Mouse (Mus musculus): ENCODE results near the gene Ctdspl2. TPM values are rescaled to one million over a fixed set of nuclear protein-coding genes. Genes with fewer than 3 reads are reported as not detected.
"Not testable (repeated sequence)": the region's sequence is repeated elsewhere in the genome, so short reads cannot be mapped to it uniquely, and the experiment has no call there.

Gene Ctdspl2
- polyA plus RNA-seq (2015; fragmentation: Nextera tagmentation; extraction: Ambion mirVana), result 32.7 and 33.7 TPM in 2 replicates

DNA sequence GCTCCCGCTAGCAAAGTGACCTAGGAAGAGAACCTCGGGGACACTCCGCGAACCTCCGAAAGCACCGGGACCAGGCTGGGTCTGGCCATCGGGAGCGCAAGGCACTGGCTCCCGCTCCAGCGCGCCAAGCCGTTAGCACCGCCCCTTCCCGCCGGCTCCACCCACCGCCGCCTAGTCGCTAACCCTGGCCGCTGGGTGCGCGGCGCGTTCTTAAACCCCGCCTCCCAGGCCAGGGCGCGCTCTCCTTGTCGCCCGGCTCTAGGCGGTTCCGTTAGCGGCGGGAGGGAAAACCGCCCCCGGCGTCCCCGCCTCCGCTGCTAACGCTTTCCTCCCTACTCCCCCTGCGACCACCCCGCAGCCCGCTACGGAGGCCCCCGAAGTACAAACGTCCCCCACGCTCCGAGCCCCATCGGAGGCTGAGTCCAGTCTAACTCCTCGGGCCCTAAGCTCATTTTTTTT lies at the start of gene Ctdspl2, which contains the start of gene Mageb3:
Gene Ctdspl2, plus strand, starts transcription at position 237 of the 459 bp plus-strand sequence.
Gene Mageb3, minus strand, starts transcription at position 328 of the 459 bp plus-strand sequence.
- under 1% methylated on average over 48 of the region's 48 CpGs for WGBS
- peaks cover 26% of the 10 kb centered on the region for H3K4me1 ChIP-seq
- peak; percentile 98 for ATAC-seq (ENCODE audit: extremely low read depth, insufficient number of reproducible peaks, low FRiP score, low TSS enrichment)

DNA sequence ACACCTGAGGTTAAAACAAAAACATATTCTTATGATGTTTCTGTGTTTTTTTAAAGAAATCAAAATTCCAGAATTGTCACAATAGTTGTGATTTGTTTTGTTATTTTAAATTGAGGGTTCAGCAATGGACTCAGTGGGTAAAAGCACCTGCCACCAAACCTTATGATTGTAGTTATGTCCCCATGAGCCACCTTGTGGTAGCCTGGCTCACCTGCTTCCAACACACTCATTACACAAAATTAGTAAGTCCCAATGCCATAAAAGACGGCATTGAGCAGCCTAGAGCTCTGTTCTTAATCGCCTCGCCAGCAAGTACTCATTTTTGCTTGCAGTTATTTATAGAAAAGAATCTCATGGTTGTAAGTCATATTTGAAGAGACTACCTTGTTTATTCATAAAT lies 45.8 kb upstream of the Ctdspl2 start:
- Histone ChIP-seq H3K4me2 (no peak overlapping the region), H3K9me3 (no peaks in the 10 kb centered on the region), H3K4me1 (no peaks in the 10 kb centered on the region), H3K4me3 (no peak overlapping the region), H3K27me3 (replicated peaks) (no peaks in the 10 kb centered on the region), H3K36me3 (peaks cover 48% of the 10 kb centered on the region), H3K27ac (replicated peaks) (no peak overlapping the region), H3K9ac (no peak overlapping the region)
- WGBS, result 75% methylated on average over 3 of the region's 3 CpGs
- ATAC-seq (ENCODE audit: extremely low read depth, insufficient number of reproducible peaks, low FRiP score, low TSS enrichment), result no peak

More for the DNA sequence above, at the start of gene Ctdspl2, which contains the start of gene Mageb3:
- Histone ChIP-seq H3K27me3 (replicated peaks) (no peaks in the 10 kb centered on the region), H3K9ac (peak within 1 kb of the TSS; percentile 98), H3K4me2 (peak within 1 kb of the TSS; percentile 87), H3K4me3 (peak within 1 kb of the TSS; percentile 99), H3K27ac (replicated peaks) (peak within 1 kb of the TSS; percentile 97), H3K9me3 (no peaks in the 10 kb centered on the region), H3K36me3 (peaks cover 9% of the 10 kb centered on the region)

DNA sequence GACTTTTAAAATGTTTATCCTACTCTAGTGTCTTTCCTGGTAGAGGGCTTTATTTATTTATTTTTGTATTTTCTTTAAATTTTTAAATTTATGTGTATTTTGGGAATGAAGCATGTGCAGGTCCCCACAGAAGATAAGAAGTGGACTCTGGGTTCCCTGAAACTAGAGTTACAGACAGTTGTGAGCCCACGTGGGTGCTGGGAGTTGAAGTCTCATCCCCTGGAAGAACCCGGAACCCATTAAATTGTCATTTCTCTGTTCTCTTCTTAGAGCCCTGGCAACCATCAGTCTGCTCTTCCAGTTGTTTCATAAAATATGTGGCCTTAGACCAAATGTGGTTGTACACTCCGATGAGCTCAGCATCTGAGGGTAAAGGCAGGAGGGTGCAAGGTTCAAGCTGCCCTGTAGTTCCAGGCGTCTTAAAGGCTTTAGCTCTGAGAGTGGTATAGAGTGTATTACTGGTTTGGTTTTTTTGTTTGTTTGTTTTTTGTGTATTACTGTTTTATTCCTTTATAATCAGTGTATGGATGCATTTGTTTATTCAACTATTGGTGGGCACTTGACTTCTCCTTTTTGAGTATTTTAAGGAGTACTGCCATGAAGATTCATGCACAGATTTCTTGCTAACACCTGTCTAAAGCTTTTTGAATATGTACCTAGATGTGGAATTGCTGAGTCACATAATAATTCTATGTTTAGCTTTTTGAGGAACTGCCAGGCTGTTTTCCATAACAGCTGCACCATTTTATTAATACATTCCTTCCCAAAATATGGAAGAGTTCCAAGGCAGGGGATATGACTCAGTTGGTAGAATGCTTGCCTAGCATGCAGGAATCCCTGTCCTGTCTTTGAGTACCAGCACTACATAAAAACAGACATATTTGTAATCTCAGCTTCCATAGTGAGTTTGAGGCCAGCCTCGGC lies 39.5 kb upstream of the Ctdspl2 start:
- Histone ChIP-seq H3K4me2 (no peak overlapping the region), H3K27ac (replicated peaks) (no peak overlapping the region), H3K4me3 (no peak overlapping the region), H3K9me3 (no peaks in the 10 kb centered on the region), H3K36me3 (peaks cover 27% of the 10 kb centered on the region), H3K27me3 (replicated peaks) (no peaks in the 10 kb centered on the region), H3K4me1 (no peaks in the 10 kb centered on the region), H3K9ac (no peak overlapping the region)
- WGBS, result 83% methylated on average over 5 of the region's 5 CpGs
- ATAC-seq (ENCODE audit: extremely low read depth, insufficient number of reproducible peaks, low FRiP score, low TSS enrichment), result no peak

DNA sequence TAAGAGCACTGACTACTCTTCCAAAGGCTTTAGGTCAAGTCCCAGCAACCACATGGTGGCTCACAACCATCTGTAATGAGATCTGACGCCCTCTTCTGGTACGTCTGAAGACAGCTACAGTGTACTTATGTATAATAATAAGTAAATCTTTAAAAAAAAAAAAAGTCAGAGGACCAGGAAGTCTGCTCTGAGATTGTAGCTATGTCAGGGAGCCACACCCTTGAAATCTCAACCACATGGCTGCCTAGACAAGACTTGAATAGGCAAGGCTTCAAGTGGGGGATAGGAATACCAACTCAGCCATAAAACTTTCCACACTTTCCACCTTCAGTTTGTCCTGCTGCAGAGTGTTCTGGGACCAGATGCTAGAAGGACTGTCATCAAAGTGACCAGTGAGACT lies 18.2 kb upstream of the Ctdspl2 start:
- peaks cover 21% of the 10 kb centered on the region; the same call in 1 of the 2 replicates for H3K36me3 ChIP-seq
- H3K27ac ChIP-seq (replicated peaks); H3K27me3 ChIP-seq (replicated peaks); H3K4me3 ChIP-seq; H3K9me3 ChIP-seq; H3K4me1 ChIP-seq; ATAC-seq (ENCODE audit: extremely low read depth, insufficient number of reproducible peaks, low FRiP score, low TSS enrichment); H3K9ac ChIP-seq; H3K4me2 ChIP-seq: not testable (repeated sequence)
- WGBS, result 65% methylated on average over 2 of the region's 2 CpGs

DNA sequence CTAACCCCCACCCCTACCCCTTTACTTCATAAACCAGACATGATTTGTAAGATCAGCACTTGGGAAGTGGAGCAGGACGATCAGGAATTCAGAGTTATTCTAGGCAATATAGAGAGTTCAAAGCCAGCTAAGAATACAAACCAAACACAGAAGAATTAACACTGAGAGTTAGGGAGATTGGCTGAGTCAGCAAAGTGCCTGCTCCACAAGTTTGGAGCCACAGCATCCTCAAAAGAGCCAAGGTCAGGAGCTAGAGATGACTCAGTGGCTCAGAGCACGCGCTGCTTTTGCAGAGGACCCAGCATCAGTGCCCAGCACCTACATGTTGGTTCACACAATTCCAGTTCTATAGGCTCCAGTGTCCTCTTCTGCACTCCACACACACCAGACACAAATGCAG lies 12.4 kb upstream of the Ctdspl2 start:
- Histone ChIP-seq H3K4me1 (no peaks in the 10 kb centered on the region), H3K9me3 (no peaks in the 10 kb centered on the region), H3K9ac (no peak overlapping the region), H3K27me3 (replicated peaks) (no peaks in the 10 kb centered on the region), H3K27ac (replicated peaks) (no peak overlapping the region), H3K4me3 (no peak overlapping the region), H3K4me2 (no peak overlapping the region), H3K36me3 (no peaks in the 10 kb centered on the region)
- ATAC-seq (ENCODE audit: extremely low read depth, insufficient number of reproducible peaks, low FRiP score, low TSS enrichment), result no peak
- WGBS, result 79% methylated on average over 3 of the region's 3 CpGs

DNA sequence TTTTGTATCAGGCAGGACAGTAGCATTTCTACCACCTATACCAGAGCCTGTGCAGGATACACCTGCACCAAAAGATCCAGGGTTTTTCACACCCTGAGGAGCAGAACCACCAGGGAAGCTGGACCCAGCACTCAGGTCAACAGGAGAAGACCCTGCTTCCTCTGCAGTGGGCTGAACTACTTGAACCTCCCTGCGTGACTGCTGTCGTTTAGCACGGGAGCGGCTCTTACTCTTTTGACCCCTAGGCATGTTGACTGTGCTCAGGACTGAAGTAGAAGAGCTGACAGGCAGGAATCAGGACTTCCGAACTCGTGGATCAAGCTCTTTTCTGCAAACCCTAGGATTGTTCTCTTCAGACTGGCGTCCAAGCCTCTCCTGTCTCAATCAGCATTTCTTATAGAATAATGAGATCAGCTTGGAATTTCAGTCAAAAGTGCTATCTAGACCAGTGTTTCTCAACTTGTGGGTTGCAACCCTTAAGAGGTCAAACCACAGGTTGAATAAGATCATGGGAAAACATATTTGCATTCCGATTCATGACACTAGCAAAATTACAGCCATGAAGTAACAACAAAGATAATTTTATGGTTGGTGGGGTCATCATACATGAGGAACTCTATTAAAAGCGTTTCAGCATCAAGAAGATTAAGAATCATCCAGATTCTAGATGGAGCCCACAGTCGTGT lies 687 bp upstream of the Ctdspl2 start:
- Histone ChIP-seq H3K4me3 (peak overlapping the region; percentile 99), H3K27ac (replicated peaks) (peak overlapping the region; percentile 97), H3K4me2 (peak overlapping the region; percentile 87), H3K36me3 (peaks cover 5% of the 10 kb centered on the region; the same call in 1 of the 2 replicates), H3K27me3 (replicated peaks) (no peaks in the 10 kb centered on the region), H3K9me3 (no peaks in the 10 kb centered on the region), H3K4me1 (peaks cover 26% of the 10 kb centered on the region), H3K9ac (peak overlapping the region; percentile 98)
- ATAC-seq (ENCODE audit: extremely low read depth, insufficient number of reproducible peaks, low FRiP score, low TSS enrichment), result no peak
- 14% methylated on average over 10 of the region's 10 CpGs for WGBS

DNA sequence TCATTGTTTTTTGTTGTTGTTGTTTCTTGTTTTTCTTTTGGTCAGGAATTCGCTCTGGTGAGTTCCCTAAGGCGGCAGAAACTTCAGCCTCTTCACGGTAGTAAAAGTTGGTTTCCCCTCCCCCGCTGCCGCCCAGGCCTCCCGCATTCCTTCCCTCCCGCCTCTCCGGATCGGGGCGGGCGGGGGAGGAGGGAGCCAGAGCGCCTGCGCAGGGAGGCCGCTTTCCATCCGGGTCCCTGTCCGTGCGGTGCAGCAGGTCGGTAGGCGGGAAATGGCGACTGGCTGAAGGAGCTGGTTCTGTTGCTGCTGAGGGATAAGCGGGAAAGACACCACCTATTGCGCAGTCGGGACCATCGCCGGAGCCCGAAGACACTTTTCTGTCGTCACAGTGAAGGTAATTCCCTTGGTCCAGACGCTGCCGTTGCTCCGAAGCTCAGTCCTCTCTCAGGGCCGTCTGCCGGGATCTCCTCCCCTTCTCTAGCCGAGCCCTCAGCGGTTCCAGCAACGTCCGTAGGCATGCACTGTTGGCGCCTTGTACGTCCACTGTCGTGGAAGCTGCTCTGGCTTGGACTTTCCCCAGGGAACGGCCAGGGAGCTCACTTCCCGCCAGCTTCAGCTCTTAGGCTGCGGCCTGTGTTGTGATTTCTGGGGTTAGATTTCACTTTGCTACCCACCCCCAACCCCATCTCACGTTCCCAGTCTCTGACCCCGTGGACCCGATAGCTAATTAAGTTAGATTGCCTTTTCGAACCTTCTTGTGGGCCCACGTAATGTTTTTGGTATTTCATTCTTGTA lies 620 bp downstream of the Ctdspl2 start:
- Histone ChIP-seq H3K4me3 (peak overlapping the region; percentile 99), H3K4me2 (peak overlapping the region; percentile 87), H3K4me1 (peaks cover 26% of the 10 kb centered on the region), H3K9ac (peak overlapping the region; percentile 98), H3K36me3 (peaks cover 11% of the 10 kb centered on the region), H3K9me3 (no peaks in the 10 kb centered on the region), H3K27ac (replicated peaks) (peak overlapping the region; percentile 97), H3K27me3 (replicated peaks) (no peaks in the 10 kb centered on the region)
- under 1% methylated on average over 47 of the region's 47 CpGs for WGBS
- ATAC-seq (ENCODE audit: extremely low read depth, insufficient number of reproducible peaks, low FRiP score, low TSS enrichment), result peak; percentile 88

DNA sequence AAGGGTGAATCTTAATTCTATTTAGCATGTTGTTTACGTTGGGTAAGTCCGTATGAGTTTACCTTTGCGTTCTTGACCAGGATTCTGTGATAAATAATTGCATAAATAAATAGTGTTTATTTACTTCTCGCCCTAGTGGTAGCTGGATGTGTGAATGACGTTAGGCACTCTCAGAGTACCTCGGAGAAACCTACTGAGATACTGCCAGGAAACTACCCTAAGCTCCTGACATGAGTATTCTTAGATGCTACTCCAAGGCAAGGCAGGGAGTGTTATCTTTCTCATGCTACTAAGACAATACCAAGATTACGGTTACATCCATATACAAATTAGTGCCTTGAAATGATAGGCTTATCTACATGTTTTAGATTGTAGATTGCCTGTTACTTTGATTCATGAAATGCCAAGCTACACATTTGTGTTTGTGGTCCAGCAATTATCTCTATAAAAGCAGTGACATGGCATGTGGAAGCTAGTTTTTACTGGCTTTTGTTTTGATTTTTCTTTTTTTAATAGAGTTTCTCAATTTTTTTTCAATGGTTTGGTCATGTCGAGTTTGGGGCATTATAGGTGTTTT lies 1.5 kb downstream of the Ctdspl2 start:
- Histone ChIP-seq H3K36me3 (peaks cover 17% of the 10 kb centered on the region), H3K27me3 (replicated peaks) (no peaks in the 10 kb centered on the region), H3K4me1 (peaks cover 26% of the 10 kb centered on the region), H3K4me3 (peak overlapping the region; percentile 99), H3K9me3 (no peaks in the 10 kb centered on the region), H3K27ac (replicated peaks) (peak overlapping the region; percentile 97), H3K9ac (peak overlapping the region; percentile 98), H3K4me2 (peak overlapping the region; percentile 87)
- 4% methylated on average over 8 of the region's 8 CpGs for WGBS
- no peak for ATAC-seq (ENCODE audit: extremely low read depth, insufficient number of reproducible peaks, low FRiP score, low TSS enrichment)

DNA sequence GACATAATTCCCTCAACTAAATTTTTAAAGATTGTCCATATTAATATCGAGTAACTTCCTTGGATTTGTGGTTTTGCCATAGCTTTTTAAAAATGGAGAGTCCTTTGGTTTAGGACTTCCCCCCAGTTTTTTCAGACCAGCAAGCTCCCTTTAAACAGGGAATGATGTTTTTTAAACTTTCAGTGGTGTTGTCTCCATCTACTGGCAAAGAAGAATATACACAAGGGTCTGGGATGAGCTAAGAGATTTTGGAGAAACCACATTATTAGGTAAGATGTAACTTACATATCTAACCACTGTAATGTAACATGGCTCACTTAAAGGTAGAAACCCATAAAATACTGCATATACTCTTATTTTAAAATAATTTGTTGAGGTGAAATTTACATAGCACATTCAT lies 39.9 kb downstream of the Ctdspl2 start:
- ATAC-seq (ENCODE audit: extremely low read depth, insufficient number of reproducible peaks, low FRiP score, low TSS enrichment), result no peak
- H3K27ac ChIP-seq (replicated peaks), result no peak overlapping the region
- no peak overlapping the region for H3K9ac ChIP-seq
- no peak overlapping the region for H3K4me3 ChIP-seq
- H3K4me1 ChIP-seq, result no peaks in the 10 kb centered on the region
- 78% methylated on average over 1 of the region's 1 CpGs for WGBS
- H3K27me3 ChIP-seq (replicated peaks), result no peaks in the 10 kb centered on the region
- peaks cover 61% of the 10 kb centered on the region for H3K36me3 ChIP-seq
- no peak overlapping the region for H3K4me2 ChIP-seq
- no peaks in the 10 kb centered on the region for H3K9me3 ChIP-seq

DNA sequence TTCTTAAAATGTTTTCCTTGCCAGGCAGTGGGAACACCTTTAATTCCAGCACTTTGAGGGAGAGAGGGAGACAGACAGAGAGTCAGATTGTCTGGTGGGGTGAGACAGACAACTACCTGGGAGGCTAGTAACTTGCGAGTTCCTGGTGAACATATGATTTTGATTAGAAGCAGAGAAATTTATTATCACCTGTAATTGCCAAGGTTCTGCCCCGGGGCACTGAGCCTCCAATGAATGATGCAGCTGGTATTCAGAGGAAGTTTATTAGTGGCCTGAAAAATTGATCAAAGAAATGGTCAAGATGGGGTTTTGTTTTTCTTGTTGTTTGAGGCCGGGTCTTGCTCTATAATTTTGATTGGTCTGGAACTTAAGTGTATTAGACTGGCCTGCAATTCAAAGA lies 53.0 kb downstream of the Ctdspl2 start:
- 93% methylated on average over 3 of the region's 3 CpGs for WGBS
- peaks cover 67% of the 10 kb centered on the region for H3K36me3 ChIP-seq

More for the DNA sequence above, 53.0 kb downstream of the Ctdspl2 start:
- Histone ChIP-seq H3K27me3 (replicated peaks) (no peaks in the 10 kb centered on the region), H3K4me1 (no peaks in the 10 kb centered on the region), H3K9me3 (no peaks in the 10 kb centered on the region), H3K9ac (no peak overlapping the region), H3K27ac (replicated peaks) (no peak overlapping the region), H3K4me3 (no peak overlapping the region), H3K4me2 (no peak overlapping the region)
- no peak for ATAC-seq (ENCODE audit: extremely low read depth, insufficient number of reproducible peaks, low FRiP score, low TSS enrichment)

Measured in heart, embryonic 13.5 days (tissue).